Mouse (Mus musculus) stomach, embryonic 16.5 days (tissue): ENCODE measurements around the gene Rgs6. TPM values are rescaled to one million over a fixed set of nuclear protein-coding genes. Genes with fewer than 3 reads are reported as not detected.

Experiments
- ATAC-seq: fragments of 200-750 bp; cut with Nextera tagmentation; 2 replicates; pipeline ENCODE4 v1.8.0; 2017; ENCODE audit warnings: moderate number of reproducible peaks, moderate TSS enrichment; ENCODE audit not compliant: insufficient read depth, low FRiP score
- H3K27ac ChIP-seq: fragments of 300-500 bp; sonication (generic); 2 replicates; pipeline ENCODE4 v1.5.1; 2014; ENCODE audit warnings: low read length
- H3K27me3 ChIP-seq: fragments of 300-500 bp; sonication (generic); 2 replicates; pipeline ENCODE4 v1.6.1; 2014; ENCODE audit warnings: low read length, control low read depth, mixed read lengths; ENCODE audit not compliant: control insufficient read depth, insufficient read depth
- H3K36me3 ChIP-seq: fragments of 300-500 bp; sonication (generic); 2 replicates; pipeline ENCODE4 v1.6.1; 2014; ENCODE audit warnings: low read length; ENCODE audit not compliant: control insufficient read depth, insufficient read depth
- H3K4me1 ChIP-seq: fragments of 300-500 bp; sonication (generic); 2 replicates; pipeline ENCODE4 v1.6.1; 2014; ENCODE audit warnings: low read length, control low read depth, mixed read lengths; ENCODE audit not compliant: control insufficient read depth, insufficient read depth
- H3K4me2 ChIP-seq: fragments of 300-500 bp; sonication (generic); 2 replicates; pipeline ENCODE4 v1.6.1; 2014; ENCODE audit warnings: low read depth, low read length, mixed read lengths
- H3K4me3 ChIP-seq: fragments of 300-500 bp; sonication (generic); replicated peaks from 2 replicates; pipeline ENCODE4 v1.5.1; 2014; ENCODE audit warnings: mild to moderate bottlenecking, low read length
- H3K9ac ChIP-seq: fragments of 300-500 bp; sonication (generic); 2 replicates; pipeline ENCODE4 v1.6.1; 2014; ENCODE audit warnings: low read length
- H3K9me3 ChIP-seq: fragments of 300-500 bp; sonication (generic); replicated peaks from 2 replicates; pipeline ENCODE4 v1.6.1; 2016; ENCODE audit warnings: low read length, control low read depth; ENCODE audit not compliant: control insufficient read depth
- WGBS: fragments of 180-500 bp; shearing (Covaris S2); extraction: QIAGEN DNeasy Blood & Tissue Kit; methylation state at CpG from one replicate; pipeline ENCODE4 v1.1.7; 2014; 5-methylcytosine and 5-hydroxymethylcytosine counted together
- polyA plus RNA-seq: library from polyadenylated mRNA; unstranded; fragments of >200 nt; fragmentation: Nextera tagmentation; extraction: Ambion mirVana; gene quantifications from 2 replicates; pipeline ENCODE4 v1.2.1, GENCODE M21; 2015

The Rgs6 gene
- polyA plus RNA-seq, 1 experiment from 2014 or later = 1.5 TPM

- Histone ChIP-seq H3K9me3 (no peaks in the 10 kb centered on the region), H3K27me3 (no peaks in the 10 kb centered on the region), H3K4me3 (no peak overlapping the region), H3K4me1 (no peaks in the 10 kb centered on the region), H3K27ac (no peak overlapping the region), H3K9ac (no peak overlapping the region), H3K36me3 (no peaks in the 10 kb centered on the region), H3K4me2 (no peak overlapping the region)
- ATAC-seq = no peak
- 58% methylated on average over 1 of the region's 1 CpGs for WGBS
These were observed 169.3 kb downstream of the Rgs6 start for GRCm38 (mm10) chr12:82757367-82757766.

- Histone ChIP-seq H3K27ac (no peak overlapping the region), H3K4me1 (no peaks in the 10 kb centered on the region), H3K36me3 (no peaks in the 10 kb centered on the region), H3K27me3 (no peaks in the 10 kb centered on the region), H3K4me2 (no peak overlapping the region), H3K4me3 (no peak overlapping the region), H3K9ac (no peak overlapping the region), H3K9me3 (no peaks in the 10 kb centered on the region)
- 82% methylated on average over 2 of the region's 2 CpGs for WGBS
- ATAC-seq = no peak
These were observed 174.0 kb downstream of the Rgs6 start for GRCm38 (mm10) chr12:82762046-82762445.

GRCm38 (mm10) chr12:82768726-82769125 is 180.6 kb downstream of the Rgs6 start:
- H3K9ac ChIP-seq = no peak overlapping the region
- WGBS = 84% methylated on average over 3 of the region's 3 CpGs
- no peak overlapping the region for H3K27ac ChIP-seq
- H3K4me1 ChIP-seq = no peaks in the 10 kb centered on the region
- H3K4me2 ChIP-seq = no peak overlapping the region
- no peaks in the 10 kb centered on the region for H3K27me3 ChIP-seq
- ATAC-seq = no peak
- no peak overlapping the region for H3K4me3 ChIP-seq
- H3K36me3 ChIP-seq = no peaks in the 10 kb centered on the region
- no peaks in the 10 kb centered on the region for H3K9me3 ChIP-seq

- H3K9ac ChIP-seq = no peak overlapping the region
- WGBS = 88% methylated on average over 2 of the region's 2 CpGs
- H3K4me3 ChIP-seq = no peak overlapping the region
- H3K36me3 ChIP-seq = no peaks in the 10 kb centered on the region
- no peaks in the 10 kb centered on the region for H3K27me3 ChIP-seq
- no peaks in the 10 kb centered on the region for H3K9me3 ChIP-seq
- H3K27ac ChIP-seq = no peak overlapping the region
- no peak overlapping the region for H3K4me2 ChIP-seq
- H3K4me1 ChIP-seq = no peaks in the 10 kb centered on the region
- ATAC-seq = no peak
These were observed 184.1 kb downstream of the Rgs6 start for GRCm38 (mm10) chr12:82772215-82772614.

GRCm38 (mm10) chr12:82774576-82774975 is 186.5 kb downstream of the Rgs6 start:
- Histone ChIP-seq H3K4me2 (no peak overlapping the region), H3K27ac (no peak overlapping the region), H3K4me1 (no peaks in the 10 kb centered on the region), H3K9ac (no peak overlapping the region), H3K27me3 (no peaks in the 10 kb centered on the region), H3K36me3 (no peaks in the 10 kb centered on the region), H3K9me3 (no peaks in the 10 kb centered on the region), H3K4me3 (no peak overlapping the region)
- ATAC-seq = no peak
- 81% methylated on average over 7 of the region's 7 CpGs for WGBS

- Histone ChIP-seq H3K9me3 (no peaks in the 10 kb centered on the region), H3K36me3 (no peaks in the 10 kb centered on the region), H3K27ac (no peak overlapping the region), H3K9ac (no peak overlapping the region), H3K4me2 (no peak overlapping the region), H3K27me3 (no peaks in the 10 kb centered on the region), H3K4me1 (no peaks in the 10 kb centered on the region), H3K4me3 (no peak overlapping the region)
- no peak for ATAC-seq
- WGBS = 87% methylated on average over 4 of the region's 4 CpGs
These were observed 188.6 kb downstream of the Rgs6 start for GRCm38 (mm10) chr12:82776686-82777085.

GRCm38 (mm10) chr12:82780936-82781335 is 192.8 kb downstream of the Rgs6 start:
- Histone ChIP-seq H3K27me3 (no peaks in the 10 kb centered on the region), H3K4me3 (no peak overlapping the region), H3K4me1 (no peaks in the 10 kb centered on the region), H3K9me3 (no peaks in the 10 kb centered on the region), H3K9ac (no peak overlapping the region), H3K36me3 (no peaks in the 10 kb centered on the region), H3K27ac (no peak overlapping the region), H3K4me2 (no peak overlapping the region)
- ATAC-seq = no peak
- WGBS = 87% methylated on average over 5 of the region's 5 CpGs

- Histone ChIP-seq H3K9ac (no peak overlapping the region), H3K4me1 (no peaks in the 10 kb centered on the region), H3K4me2 (no peak overlapping the region), H3K27ac (no peak overlapping the region), H3K36me3 (no peaks in the 10 kb centered on the region), H3K9me3 (no peaks in the 10 kb centered on the region), H3K4me3 (no peak overlapping the region), H3K27me3 (no peaks in the 10 kb centered on the region)
- 80% methylated on average over 5 of the region's 5 CpGs for WGBS
- no peak for ATAC-seq
These were observed 193.3 kb downstream of the Rgs6 start for GRCm38 (mm10) chr12:82781414-82781813.

- H3K9ac ChIP-seq = no peak overlapping the region
- no peaks in the 10 kb centered on the region for H3K9me3 ChIP-seq
- no peak overlapping the region for H3K27ac ChIP-seq
- no peak for ATAC-seq
- H3K4me2 ChIP-seq = no peak overlapping the region
- no peak overlapping the region for H3K4me3 ChIP-seq
- no peaks in the 10 kb centered on the region for H3K4me1 ChIP-seq
- no peaks in the 10 kb centered on the region for H3K36me3 ChIP-seq
- WGBS = 71% methylated on average over 3 of the region's 3 CpGs
- no peaks in the 10 kb centered on the region for H3K27me3 ChIP-seq
These were observed 204.0 kb downstream of the Rgs6 start for GRCm38 (mm10) chr12:82792122-82792521.

GRCm38 (mm10) chr12:82799892-82800291 is 211.8 kb downstream of the Rgs6 start:
- Histone ChIP-seq H3K4me3 (no peak overlapping the region), H3K9ac (no peak overlapping the region), H3K27me3 (no peaks in the 10 kb centered on the region), H3K4me2 (no peak overlapping the region), H3K27ac (no peak overlapping the region), H3K4me1 (no peaks in the 10 kb centered on the region; the same call in 1 of the 2 replicates), H3K9me3 (no peaks in the 10 kb centered on the region), H3K36me3 (no peaks in the 10 kb centered on the region)
- ATAC-seq = no peak
- 71% methylated on average over 6 of the region's 6 CpGs for whole genome bisulfite sequencing
